Mouse (Mus musculus) 3T3-L1 (cell line): ENCODE results near the gene Uhrf1bp1.

Experiments used
- DNase-seq: peaks from one replicate; pipeline ENCODE4 v3.0.0-alpha.2; 2015; ENCODE audit warnings: low read depth, low spot score

Uhrf1bp1 gene

DNA sequence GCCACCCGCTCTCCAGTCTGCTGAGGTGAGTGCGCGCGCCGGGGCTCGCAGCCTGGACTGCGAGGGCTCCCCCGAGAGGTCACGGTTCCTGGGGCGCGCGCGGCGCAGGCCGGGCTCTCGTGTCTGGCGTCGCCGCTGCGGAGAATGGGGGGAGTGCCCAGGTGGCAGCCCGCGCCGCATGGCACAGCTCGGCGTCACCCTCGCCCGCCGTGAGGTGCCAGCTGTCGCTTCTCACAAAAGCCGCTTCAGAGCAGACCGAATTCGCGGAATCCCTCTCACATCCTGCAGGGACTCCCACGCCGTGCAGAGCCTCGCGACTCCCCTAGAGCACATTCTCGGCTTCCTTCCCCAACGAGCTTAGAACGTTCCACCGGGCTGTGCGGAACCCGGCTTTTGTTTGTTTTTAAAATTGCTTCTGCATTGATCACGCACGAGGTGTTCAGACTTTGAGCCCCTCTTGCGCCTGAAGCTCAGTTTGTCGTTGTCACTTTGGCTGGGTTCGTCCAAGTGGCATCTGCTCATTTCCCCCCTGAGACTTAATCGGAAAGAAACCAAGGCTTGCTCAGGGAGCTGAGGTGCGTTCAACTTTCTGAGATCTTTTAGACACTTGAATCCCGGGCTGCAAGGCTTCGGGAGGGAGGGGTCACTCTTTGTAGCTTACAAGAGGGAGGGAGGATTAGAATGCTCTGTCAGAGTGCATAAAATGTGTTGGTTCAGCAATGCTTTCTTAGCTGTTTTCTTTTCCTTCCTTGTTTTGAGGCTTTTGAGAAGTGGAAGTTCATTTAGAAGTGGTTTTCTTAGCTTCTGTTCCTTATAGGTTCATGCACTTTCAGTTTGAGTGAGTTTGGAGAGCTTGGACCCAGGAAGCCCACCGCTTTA is 53.6 kb downstream of the Uhrf1bp1 start, which contains the start of gene Taf11:
TSS of gene Taf11 (minus strand) at position 223 of the 879 bp plus-strand sequence.
- peak; percentile 55 for DNase-seq

DNA sequence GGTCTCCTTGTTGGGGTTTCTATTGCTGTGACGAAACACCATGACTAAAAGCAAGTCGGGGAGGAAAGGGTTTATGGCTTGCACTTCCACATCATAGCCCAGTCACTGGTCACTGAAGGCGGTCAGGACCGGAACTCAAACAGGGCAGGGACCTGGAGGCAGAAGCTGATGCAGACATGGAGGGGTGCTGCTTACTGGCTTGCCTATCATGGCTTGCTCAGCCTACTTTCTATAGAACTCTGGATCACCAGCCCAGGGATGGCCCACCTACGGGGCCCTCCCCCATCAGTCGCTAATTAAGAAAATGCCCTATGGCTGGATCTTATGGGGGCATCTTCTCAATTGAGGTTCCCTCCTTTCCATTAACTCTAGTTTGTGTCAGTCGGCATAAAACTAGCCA is 55.1 kb downstream of the Uhrf1bp1 start:
- DNase-seq: no peak

GRCm38 (mm10) chr17:27914742-27915141 is 58.5 kb downstream of the Uhrf1bp1 start:
- DNase-seq: no peak

- DNase-seq: no peak
These were observed 60.1 kb downstream of the Uhrf1bp1 start for GRCm38 (mm10) chr17:27916366-27916765.

DNA sequence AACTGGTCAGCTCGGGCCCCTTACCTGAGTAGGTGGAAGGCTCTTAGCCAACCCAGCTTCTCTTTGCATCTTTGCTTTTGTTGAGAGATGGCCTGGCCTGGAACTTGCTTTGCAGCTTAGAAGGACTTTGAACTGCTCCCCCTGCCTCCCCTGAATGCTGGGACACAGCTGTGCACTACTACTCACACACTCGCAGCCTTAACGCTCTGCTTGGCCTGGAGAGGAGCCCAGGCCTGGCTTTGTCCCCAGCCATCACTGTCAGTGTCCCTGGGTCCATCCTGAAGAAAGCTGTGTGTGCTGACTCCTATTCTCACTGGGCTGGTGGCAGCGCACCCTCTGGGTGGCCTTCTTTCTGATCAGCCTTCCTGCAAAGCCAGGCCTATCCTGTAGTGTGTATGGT is 64.4 kb downstream of the Uhrf1bp1 start:
- DNase-seq: no peak

GRCm38 (mm10) chr17:27922174-27922712 is 66.0 kb downstream of the Uhrf1bp1 start:
- DNase-seq: no peak

GRCm38 (mm10) chr17:27925054-27925453 is 68.8 kb downstream of the Uhrf1bp1 start:
- no peak for DNase-seq

- DNase-seq: no peak
These were observed 69.3 kb downstream of the Uhrf1bp1 start for GRCm38 (mm10) chr17:27925504-27925903.

GRCm38 (mm10) chr17:27930291-27930690 is 74.0 kb downstream of the Uhrf1bp1 start:
- DNase-seq: no peak

DNA sequence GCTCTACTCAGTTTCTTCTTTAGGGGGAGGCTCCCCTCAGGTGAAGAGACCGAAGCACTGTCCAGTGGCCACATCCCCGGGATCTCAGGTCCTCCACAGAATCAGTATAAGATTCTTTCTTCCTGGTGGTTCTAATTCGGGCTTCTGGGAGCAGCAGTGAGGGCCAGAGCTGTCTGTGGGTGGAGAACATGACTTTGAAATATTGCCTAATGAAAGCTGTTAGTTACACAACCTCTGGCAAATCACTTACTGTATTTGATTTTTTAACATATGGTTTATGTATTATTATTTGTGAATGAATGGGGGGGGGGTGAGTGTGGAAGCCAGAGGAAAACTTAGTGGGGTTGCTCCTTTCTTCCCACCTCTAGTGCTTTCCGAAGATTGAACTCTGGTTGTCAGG is 75.6 kb downstream of the Uhrf1bp1 start:
- DNase-seq: no peak

DNA sequence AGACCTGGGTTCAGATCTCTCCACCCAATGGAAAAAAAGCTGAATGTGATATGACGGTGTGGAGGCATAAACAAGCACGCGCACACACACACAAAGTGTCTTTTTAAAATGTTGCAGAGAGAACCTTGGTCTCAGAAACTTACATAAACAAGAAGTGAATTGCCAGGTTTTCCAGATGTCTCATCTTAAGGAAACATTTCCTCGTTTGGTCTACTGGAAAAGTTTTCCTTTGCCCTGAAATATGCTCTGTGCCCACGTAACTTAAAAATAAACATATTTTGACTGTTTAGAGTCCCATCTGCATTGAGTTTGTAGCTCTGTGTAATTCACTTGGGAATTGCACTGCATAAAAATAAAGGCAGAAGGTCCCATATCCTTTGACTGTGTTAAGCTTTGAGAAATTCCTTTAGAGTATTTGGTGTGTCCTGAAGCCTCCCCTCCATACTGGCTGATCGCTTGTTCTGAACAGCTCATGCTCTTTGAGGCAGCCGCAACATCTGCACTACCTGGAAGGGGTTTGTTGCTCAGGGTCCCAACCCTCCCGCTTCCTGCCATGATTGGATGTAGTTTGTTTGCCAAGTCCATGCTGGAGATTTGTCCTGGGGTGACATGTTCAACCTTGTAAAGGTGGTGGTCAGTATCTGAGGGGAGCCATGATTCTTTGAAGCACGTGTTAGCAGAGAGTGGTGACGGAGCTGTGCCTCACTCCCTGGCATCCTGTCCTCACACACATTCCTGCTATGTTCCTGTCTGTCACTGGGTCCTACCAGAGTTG is 78.1 kb downstream of the Uhrf1bp1 start:
- DNase-seq: peak; percentile 25

DNA sequence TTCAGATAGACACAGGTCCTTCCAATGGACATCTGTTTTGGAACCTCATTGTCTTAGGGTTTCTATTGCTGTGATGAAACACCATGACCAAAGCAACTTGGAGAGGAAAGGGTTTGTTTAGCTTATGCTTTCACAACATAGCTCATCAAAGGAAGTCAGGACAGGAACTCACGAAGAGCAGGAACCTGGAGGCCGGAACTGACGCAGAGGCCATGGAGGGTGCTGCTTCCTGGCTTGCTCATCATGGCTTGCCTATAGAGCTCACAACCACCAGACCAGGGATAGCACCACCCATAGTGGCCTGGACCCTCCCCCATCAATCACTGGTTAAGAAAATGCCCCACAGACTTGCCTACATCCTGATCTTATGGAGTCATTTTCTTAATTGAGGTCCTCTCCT is 78.8 kb downstream of the Uhrf1bp1 start:
- DNase-seq: no peak

DNA sequence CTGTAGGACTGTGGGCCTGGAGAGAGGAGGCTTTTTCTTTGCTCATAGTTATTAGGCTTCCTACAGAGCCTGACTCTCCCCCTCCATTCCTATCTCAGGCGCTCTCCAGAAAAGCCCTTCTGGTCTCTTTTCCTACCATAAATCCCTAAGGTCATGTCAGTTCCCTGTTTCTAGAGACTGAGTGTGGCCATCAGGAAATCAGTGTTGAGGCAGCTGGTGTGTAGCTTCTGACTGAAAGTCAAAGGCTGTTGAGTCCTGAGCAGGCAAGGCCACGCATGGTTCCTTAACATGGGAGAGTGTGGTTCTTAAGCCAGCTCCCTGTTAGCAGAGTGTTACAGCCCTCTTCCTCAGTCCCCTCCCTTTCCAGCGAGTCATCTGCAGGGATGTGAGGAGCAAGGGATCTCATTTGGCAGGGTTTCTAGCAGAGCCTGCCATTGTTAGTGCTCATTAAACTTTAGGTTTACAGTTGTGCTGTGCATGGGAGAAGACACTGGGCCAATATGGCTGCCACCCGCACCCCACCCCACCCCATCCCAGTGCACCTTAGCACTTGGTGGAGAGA is 80.9 kb downstream of the Uhrf1bp1 start:
- peak; percentile 72 for DNase-seq

DNA sequence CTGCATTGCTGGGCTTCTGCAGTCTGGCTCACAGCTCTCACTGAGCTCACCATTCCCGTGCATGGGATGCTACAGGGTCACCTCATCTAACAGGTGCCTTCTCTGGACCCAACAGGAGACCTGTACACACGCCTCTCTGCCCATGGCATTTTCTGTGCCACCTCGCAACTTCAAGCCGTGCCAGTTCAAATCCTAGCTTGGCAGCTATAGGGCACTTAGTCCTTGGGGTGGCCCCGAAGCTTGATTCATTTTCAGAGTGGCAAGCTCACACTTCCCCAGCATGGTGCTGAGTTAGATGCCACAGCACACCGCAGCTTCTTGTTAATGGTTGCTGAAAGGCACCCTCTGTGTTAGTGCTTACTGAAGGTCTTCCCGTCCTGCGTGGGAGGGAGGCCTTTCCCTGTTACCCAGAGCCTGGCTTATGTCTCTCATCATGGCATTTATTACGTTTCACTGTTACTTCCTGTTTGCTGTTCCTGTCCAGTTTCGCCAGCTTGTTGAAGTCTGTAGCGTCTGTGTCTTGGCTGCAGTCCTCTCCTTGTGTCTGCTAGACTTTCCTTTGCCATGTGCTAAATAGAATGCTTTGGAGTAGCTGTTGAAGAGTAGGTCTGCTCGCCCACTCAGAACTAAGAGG is 82.0 kb downstream of the Uhrf1bp1 start:
- no peak for DNase-seq

- DNase-seq: no peak
These were observed 82.8 kb downstream of the Uhrf1bp1 start for GRCm38 (mm10) chr17:27939028-27939427.

DNA sequence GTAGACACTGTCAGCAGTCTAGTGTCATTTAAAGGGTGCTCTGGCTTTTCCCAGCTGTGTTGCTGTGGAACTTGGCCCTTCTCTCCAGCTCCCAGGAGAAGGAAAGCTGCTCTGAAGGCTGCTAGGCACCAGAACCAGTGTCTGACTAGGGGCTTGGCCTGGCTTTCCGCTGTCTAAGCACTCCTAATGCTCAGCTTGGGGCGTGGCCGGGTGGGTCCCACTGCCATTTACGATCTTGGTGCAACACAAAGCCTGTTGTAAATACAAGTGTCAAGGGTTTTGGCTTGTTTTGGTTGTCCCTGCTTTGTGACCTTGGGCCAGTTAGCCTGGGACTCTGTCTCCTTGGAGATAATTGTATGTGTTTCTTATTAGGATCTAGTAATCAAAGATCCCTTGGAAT is 84.1 kb downstream of the Uhrf1bp1 start:
- DNase-seq: no peak

DNA sequence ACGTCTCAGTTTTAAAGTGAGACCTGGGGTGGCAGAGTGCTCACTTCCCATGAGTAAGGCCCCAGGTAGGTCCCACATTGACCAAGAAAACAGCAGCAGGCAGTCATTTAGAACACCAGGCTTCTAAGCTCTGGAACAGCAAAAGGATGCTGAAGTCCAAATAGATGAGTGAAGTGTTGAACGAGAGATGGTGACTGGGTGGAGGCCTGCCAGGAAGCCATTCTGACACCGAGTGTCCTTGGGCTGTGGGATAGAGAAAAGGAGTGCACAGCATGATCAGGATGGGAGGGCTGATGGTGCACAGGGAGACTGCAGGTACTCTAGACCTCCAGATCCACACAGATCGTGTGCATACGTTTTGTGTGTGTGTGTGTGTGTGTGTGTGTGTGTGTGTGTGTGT is 84.9 kb downstream of the Uhrf1bp1 start:
- DNase-seq: no peak

GRCm38 (mm10) chr17:27941698-27942097 is 85.5 kb downstream of the Uhrf1bp1 start:
- DNase-seq: no peak

DNA sequence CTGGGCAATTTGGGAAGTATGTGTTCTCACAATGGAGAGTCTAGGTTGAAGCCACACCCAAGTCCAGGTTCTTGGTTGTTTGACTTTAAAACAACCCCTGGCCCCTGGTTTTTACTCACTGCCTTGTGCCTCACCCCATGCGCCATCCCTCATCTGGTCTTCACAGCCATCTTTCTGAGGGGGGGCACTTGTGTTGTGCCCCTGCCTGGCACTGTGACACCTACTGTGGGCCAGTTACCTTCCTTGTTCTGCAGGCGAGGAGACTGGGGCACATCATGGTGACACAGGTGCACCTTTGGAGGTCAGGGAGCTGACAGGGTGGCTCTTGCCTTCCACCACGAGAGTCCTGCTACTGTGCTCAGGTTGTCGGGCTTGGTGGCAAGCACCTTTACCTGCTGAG is 85.9 kb downstream of the Uhrf1bp1 start:
- no peak for DNase-seq

DNA sequence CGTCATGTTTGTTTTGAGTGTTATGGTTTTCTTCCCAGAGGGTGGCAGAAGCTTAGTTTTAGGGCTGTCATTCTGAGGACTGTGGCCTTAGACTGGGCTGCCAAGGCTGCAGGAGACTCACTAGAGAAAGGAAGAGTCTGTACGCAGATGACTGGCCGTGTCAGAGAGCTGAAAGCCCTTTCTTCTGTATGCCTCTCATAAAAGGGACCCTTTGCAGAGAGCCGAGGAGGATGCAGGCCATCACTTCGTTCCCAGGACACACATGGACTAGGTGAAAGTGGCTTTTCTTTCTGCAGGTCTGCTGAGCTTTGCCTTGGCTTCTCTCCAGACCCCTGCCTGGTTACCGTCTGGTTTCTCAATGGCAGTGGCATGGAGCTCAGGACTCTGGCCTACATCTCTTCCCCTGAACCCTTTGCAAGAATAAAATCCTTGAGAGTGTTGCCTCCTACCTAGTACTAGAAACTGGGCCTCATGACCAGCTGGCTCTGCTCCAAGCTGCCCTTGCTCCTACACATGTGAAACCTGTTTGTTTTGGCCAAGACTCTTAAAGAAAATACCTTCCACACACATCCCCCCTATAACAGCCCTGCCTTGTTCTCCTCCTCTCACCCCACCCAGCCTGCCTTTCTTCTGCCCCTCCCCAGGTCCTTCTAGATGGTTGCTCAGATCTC is 89.4 kb downstream of the Uhrf1bp1 start:
- peak; percentile 77 for DNase-seq

- DNase-seq: no peak
These were observed 90.1 kb downstream of the Uhrf1bp1 start for GRCm38 (mm10) chr17:27946371-27946770.
